Mouse (Mus musculus) c-Kit-positive CD71-positive TER-119-negative erythroid progenitor cells, embryonic 14.5 days (primary cell): Measurements from ENCODE around the gene Nomo1.

Experiments
- DNase-seq: peaks from one replicate; pipeline ENCODE4 v3.0.0-alpha.2; 2013; ENCODE audit warnings: low read depth

Nomo1 gene

DNA sequence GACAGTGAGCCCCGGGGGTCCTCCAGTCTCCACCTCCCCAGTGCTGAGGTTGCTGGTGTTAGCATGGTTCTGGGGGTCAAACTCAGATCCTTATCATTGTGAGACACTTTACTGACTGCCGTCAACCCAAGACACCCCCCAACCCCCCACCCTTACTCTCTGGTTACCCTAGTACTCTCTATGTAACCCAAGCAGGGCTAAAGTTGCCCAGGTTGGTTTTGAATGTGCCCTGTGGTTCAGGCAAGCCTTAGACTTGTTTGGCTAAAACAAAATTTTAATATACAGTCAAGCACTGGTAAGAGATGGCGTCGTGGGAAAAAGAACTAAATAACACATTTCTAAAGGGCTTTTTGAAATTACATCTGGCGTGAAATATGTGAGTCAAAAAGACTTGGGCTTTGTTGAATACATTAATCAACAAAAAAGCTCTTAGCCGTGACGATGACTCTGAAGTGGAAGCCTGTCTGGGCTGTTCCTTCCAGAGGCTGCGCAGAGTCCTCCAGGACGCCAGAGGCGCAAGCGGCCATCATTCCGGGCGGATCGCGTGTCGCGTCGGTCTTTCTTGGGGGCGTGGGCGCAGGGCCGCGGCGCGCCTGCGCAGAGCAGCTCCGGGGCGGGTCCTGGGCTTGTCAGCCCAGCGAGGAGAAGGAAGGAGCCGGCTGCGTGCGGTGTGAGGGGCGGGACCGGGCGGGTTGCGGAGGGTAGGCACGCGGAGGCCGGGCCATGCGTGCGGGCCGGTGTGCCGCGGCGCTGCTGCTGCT lies at the start of gene Nomo1:
TSS of gene Nomo1 (plus strand) at position 590 of the 761 bp plus-strand sequence.
- peak; percentile 95 for DNase-seq

DNA sequence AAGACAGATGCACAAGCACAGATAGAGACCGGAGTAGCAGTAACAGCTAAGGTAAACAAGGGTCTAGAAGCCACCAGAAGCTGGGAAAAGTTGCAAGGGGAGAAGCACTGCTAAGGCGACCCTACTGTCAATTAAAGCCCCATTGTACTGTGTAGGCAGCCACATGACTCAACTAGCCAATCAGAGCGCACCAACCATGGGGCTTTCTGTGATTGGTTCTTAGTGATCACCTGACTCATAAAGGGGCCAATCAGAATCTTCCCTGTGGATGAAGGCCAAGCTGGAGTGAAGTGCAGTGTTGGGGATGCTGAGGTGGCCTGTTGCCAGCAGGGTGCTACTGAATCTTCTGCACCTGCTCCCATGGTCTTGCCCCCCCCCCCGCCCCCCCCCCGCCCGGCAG lies 46.6 kb upstream of the Nomo1 start:
- DNase-seq = no peak

DNA sequence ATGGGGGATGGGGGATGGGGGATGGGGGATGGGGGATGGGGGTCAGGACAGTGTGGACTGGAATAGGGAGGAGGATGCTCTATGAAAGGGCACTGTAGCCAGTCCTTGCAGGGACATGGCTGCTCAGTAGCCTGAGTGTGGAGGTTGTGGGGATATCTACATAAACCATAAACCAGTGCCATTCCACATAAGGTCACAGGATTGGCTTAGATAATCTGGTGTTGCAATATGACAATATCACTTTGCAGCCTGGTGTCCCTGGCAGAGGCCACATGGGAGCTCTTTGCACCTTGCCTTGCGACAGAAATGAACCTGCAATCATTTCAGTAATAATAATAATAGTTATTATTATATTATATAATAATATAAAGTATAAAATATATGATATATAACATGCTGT lies 45.2 kb upstream of the Nomo1 start:
- no peak for DNase-seq

DNA sequence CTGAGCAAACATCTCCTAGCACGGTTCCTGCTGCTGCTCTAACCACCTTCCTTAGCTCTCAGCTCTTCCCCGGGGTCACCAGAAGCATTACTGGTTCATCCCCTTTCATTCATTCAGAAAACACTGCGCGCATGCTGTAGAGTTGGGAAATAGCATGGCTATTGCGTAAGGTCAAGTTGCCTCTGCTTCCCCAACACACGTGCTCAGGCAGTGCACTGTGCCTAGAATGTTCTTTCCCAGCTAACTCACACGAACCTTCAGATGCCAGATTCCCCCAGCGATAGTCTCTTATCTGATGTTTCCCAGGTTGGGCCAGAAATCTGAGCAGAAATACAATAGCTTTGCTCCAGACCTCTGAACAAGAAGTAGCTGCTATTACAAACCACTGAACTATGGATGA lies 41.0 kb upstream of the Nomo1 start:
- DNase-seq = no peak

DNA sequence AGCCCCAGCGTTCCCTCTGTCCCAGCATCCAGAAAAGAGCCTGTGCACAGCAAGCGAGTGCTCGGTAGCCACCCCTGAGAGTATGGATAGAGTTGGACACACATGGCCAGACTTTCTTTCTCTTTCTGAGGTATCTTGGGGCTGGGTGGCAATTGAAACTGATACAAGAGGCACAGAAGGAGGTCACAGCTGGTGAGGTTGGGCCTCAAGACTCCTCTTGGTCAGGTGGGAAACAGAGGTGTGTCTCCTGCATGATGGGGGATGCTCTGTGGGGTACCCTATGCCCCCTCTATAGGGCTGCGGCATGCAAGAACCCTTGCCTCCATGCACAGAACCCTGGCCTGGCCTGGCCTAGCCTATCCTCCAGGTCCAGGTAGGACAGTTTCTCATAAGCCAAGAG lies 32.9 kb upstream of the Nomo1 start:
- no peak for DNase-seq

DNA sequence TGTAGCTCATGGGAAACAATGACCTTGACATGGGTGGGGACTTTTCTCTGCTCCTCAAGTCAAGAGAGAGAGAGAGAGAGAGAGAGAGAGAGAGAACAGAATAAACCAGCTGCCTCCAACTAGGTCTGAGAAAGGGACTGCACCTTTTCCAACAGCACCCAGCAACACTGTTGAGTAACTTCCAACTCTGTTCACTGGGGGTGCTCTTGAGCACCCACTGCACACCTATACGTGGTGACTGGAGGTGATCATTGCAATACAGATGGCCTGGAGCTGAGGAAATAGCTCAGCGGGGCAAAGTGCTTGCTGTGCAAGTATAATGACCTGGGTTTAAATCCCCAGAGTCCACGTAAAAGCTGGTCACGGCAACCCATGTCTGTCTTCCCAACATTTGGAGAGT lies 30.8 kb upstream of the Nomo1 start:
- no peak for DNase-seq

DNA sequence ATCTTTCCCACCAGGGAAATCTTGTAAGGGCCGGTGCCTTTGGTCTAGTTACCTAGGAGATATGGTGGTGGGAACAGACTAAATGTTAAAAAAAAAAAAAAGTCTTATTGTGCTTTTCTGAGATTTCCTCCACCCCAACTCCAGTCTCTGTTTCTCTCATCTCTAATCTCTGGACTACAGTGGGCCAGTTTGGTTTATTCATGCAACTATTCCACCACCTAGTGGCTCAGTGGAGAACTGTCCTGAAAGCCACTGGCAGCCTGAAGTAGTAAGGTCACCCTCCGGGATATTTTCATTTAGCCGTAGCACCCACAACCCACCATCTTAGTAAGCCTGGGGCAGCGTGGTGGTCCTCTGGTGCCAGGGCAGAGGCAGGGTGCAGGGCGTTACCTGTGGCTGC lies 23.9 kb upstream of the Nomo1 start:
- peak; percentile 42 for DNase-seq

DNA sequence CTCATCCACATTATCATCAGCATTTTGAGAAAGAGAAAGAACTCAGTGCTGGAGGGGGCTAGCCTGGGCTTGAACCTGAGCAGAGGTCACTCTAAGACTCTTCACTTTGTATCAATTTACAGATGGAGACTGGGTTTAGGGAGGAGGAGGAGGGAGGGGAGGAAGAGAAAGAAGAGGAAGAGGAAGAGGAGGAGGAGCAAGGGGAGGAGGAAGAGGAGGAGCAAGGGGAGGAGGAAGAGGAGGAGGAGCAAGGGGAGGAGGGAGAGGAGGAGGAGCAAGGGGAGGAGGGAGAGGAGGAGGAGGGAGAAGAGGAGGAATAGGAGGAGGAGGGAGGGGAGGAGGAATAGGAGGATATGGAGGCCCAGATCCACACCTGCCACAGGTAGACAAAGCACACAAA lies 21.4 kb upstream of the Nomo1 start:
- DNase-seq = no peak

DNA sequence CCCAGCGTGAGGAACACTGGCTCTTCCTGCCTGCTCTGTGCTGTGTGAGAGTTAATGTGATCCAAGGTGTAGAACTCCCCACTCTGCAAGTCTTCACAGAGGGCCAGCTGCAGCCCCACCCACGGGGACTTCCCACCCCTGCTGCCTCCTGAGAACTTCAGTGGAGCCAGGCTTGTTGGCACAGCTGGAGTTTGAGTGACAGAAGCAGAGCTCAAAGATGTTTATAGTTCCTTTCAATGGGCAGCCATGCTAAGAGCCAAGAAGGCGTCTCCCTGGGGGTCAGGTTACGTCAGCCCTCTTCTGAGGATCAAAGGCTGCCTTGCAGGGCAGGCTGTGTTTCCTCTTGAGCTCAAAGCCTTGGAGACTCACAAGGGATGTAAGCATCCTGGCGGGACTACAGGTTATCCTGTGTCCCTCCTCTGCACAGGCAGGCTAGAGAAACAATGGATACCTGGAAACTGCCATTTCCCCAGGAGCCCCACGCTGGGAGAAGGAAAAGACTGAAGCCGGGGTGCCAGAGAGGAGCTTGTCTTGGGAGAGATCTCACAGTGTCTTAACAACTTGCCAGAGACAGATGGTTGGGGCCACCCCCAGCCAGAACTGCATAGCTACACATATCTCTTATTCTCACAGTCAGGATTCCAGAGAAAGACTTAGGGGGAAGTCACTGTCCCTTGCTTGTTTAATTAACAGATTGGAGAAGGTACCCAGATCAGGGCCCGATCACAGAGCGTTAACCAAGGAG lies 20.1 kb upstream of the Nomo1 start:
- DNase-seq = no peak

DNA sequence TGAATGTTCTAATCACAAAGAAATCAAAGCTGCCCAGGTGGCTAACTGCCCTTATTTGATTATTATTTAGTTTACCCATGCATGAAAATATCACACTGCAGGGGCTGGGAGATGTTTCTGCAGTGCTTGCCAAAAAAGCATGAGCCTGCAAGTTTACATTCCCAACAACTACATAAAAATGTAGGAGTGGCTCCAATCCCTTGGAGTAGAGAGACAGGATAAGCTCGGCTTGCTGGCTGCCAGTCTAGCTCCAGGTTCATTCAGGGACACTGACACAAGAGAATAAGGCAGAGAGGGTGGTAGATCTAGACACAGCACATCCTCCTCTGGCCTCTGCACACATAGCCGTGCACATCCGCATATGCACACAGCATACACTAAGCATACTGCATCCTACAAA lies 13.9 kb upstream of the Nomo1 start:
- no peak for DNase-seq

DNA sequence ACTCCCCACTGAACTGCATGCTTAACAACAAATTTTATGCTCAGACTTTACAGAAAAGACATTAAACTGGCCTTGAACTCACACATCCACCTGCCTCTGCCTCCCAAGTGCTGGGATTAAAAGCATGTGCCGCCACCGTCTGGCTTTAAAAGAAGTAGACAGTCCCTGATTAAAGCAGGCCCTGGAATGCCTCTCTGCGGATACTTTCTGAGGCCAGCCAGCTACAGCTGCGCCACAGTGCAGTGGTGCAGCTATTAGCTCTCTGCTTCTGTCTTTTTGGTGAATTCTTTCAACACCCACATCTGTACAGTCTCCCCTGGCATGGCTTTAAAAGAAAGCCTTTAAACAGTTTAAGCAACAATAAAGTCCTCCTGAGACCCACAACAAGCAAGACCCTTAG lies 11.5 kb upstream of the Nomo1 start:
- DNase-seq = no peak

DNA sequence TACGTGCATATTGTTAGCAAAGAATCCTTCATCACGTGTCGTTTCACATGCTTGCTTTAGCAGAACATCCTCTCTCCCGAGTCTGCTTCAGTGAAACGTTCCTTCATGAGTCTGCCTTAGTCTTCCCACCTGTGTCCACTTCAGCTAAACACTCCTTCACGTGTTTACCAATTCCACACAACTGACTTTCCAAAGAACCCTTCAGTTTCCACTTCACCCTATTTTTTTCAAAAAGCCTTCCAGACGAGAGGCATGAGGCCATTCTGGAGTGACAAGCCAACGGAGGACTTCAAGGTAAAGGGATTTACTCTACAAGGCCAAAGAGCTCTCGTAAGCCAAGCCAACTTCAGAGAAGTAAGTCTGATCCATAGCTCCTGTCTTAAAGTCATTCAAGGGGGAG lies 8.1 kb upstream of the Nomo1 start:
- DNase-seq = no peak

DNA sequence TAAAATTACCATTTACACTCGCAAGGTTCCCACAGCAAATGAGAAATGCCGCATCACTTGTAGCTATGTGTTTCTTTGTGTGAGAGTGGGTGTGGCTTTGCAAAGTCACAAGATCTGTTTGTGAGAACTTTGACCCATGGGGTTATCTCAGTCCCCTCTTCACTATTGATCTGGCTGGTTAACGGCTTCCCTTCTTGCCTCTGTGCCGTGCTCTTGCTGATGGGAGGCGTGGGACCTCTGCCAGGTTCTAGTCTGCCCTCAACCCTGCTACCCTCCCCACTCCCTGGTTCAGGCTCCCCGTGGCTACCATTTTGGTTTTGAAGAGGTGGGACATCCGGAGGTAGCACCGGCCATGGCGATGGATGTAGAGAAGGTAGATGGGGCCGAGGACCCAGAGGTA lies 4.8 kb upstream of the Nomo1 start:
- DNase-seq = no peak

DNA sequence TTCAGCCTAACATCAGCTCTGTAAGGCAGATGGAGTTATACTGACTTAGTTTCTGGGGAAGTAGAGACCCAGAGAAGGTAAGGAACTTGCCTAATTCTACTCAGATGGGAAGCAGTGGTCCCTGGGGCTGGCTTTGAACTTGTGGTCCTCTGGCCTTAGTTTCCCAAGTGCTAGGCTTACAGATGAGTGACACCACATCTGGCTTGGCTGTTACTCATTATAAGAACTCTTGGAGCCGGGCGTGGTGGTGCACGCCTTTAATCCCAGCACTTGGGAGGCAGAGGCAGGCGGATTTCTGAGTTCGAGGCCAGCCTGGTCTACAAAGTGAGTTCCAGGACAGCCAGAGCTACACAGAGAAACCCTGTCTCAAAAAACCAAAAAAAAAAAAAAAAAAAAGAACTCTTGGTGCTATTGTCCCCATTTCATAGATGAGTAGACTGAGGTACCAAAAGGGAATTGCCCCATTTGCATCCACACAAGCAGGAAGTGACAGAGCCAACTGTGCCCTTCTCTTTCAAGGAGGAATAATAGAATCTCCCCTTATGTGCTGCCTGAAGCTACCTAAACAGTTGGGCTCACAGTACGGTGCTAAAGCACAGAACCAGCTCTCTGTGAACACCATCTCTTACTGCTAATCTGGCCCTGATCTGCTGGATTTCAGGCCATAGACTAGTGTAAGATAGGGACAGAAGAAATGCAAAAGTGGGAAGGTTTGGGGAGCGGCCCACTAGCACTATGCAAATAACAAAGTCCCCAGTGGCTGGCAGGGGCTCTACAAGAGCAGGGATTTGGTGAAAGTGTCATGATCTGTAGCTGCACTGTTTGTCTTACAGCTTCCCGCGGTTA lies 4.0 kb upstream of the Nomo1 start:
- no peak for DNase-seq

DNA sequence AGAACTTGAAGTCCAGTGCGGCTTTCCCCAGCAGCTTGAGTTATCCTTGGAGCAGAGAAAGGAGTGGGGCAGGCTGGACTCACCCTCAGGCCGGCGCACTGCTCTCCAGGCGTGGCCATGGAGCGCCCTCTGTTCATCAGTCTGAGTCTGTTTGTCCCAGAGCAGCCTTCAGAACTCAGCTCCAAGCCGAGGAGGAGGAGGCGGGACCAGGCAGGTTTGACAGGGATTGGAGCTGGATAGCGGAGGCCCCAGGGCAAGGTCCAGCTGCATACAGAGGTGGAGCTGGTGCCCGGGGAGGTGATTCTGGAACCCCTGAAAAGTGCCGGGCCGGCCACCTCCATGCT lies 3.4 kb upstream of the Nomo1 start, which contains the start of gene Abcc6:
TSS of gene Abcc6 (minus strand) at position 158 of the 344 bp plus-strand sequence.
- no peak for DNase-seq

DNA sequence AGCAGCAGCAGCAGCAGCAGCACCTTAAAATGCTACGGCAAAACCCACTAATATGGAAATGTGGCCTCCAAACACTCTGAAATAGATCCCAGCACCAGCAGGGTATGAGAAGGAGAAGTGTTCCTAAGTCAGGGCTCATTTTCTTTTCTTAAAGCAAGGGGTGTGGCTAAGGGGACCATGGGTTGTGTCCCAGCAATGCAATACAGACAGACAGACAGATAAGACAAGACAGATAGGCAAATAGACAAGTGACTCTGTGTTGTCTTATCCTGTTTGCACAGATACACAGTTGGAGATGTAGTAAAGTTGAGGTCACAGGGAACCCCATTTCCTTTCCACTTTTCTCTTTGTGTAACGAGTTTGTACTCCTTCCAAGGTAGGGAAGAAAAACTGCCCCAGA lies 2.4 kb upstream of the Nomo1 start:
- peak; percentile 43 for DNase-seq

DNA sequence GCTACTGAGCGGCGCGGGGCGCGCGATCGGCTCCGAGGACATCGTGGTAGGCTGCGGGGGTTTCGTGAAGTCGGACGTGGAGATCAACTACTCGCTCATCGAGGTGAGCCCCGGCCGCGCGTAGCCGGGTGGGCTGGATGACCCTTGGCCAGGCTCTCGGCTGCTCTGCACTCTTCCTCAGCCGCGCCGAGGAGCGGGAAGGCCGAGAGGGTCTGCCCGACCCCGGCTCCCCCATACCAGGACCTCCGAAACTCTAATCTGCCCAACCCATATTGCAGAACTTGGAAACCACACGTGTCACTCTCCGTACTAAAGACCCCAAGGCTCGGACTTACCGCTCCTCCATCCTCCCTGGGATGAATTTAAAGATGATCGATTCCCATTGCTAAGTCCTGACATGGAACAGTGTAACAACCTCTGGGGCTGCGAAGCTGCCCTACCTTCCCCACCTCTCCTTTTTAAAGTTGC lies 406 bp downstream of the Nomo1 start:
- DNase-seq = no peak

DNA sequence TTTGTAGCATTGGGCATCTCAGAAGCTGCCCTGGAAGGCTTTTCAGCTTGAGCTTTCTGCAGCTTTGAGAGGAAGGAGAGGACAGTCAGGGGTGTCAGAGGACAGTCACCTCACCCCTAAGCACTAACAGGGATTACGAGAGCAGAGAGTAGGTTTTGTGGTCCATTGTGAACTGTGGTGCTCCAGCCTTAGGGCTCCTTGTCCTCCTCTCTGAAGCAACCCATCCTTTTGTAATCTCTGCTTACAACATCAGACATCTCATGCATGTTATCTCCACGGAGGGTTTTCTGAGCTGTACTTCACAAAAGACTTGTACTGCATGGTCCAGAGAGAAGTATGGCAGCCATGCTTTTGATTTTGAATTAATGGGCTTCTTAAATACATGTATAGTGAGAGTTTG lies 1.5 kb downstream of the Nomo1 start:
- no peak for DNase-seq

DNA sequence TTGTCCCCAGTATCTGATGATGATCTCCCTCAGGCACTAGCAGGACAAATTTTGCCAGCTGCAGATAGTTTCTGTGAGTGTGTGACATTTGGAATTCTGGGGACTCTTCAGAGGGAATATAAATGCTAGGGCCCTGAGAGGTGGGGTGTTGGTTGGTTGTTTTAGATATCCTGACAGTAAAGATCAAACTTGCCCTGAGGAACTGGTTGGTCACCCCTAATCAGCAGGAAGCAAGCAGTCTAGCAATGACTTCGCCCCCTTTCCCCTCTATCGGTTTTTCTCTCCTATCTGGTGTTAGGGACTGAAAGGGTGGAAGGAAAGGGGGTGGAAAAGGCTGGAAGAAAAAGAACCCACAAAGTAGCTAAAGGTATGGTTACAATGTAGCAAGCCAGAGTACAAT lies 2.0 kb downstream of the Nomo1 start:
- no peak for DNase-seq

DNA sequence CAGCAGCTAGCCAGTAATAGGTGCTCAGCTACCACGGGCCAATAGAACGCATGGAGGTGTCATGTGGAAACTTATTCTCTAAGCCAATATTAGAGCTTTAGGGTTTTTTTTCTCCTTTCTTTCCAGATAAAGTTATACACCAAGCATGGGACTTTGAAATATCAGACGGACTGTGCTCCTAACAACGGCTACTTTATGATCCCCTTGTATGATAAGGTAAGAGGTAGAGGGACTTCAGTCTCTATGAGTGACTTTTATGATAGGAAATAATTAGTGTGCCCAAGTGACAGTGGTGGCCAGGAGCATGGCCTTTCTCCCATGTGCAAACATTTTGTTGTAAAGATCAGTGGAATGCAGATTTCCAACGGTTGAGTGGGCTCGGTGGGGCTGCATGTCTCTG lies 3.9 kb downstream of the Nomo1 start:
- DNase-seq = no peak

DNA sequence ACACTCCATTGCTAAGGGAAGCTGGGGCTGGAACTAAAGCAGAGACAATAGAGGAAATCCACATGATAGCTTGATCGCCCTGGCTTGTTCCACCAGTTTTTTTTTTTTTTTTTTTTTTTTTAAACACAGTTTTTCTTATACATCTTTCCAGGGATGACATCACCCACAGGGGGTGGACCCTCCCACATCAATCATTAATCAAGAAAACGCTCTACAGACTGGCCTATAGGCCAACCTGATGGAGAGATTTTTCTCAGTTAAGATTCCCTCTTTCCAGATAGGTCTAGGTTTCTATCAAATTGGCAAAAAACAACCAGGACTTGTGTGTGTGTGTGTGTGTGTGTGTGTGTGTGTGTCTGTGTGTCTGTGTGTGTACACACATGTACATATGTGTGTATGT lies 6.4 kb downstream of the Nomo1 start:
- no peak for DNase-seq

DNA sequence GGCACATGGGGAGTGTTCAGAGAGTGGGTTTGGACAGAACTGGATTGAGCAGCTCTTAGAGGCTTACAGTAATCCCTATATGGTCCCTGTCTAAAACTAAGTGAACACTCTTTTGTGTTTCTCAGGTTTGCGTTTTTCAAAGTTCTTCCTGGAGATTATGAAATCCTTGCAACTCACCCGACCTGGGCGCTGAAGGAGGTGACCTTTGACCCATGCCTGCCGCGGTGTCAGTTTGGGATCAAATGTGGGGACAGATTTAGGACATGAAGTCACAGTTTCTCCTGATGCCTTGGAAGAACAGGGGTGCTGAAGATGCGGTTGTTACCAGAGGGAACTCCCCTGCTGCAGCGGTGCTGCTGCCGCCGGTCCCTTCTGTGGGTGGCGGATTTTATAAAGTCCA lies 10.6 kb downstream of the Nomo1 start:
- DNase-seq = no peak

DNA sequence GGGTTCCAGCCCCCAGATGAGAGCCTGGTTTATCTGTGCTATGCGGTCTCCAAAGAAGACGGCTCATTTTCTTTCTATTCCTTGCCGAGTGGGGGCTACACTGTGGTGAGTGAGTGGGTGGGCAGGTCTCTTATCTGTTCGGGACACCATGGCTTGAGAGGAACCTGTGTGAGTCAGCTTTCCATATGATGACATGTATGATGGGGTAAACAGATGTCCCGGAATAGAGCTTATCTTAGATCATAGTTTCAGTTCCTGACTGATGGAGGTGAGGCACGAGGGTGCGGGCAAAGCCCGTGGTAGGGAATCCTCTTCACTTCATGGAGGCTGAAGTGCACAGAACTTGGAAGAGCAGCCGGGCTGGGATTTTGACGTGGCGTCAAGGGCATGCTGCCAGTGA lies 12.4 kb downstream of the Nomo1 start:
- DNase-seq = no peak
